Mouse (Mus musculus): Measurements from ENCODE around the gene Flvcr1. TPM values are rescaled to one million over a fixed set of nuclear protein-coding genes. Genes with fewer than 3 reads are reported as not detected.

The Flvcr1 gene
- total RNA-seq (2023) = 10 to 100 TPM; 17.8 to 18.6 TPM

GRCm38 (mm10) chr1:191026021-191026713 is at the start of gene Flvcr1:
Gene Flvcr1 (minus strand): TSS chr1:191026158.

DNA sequence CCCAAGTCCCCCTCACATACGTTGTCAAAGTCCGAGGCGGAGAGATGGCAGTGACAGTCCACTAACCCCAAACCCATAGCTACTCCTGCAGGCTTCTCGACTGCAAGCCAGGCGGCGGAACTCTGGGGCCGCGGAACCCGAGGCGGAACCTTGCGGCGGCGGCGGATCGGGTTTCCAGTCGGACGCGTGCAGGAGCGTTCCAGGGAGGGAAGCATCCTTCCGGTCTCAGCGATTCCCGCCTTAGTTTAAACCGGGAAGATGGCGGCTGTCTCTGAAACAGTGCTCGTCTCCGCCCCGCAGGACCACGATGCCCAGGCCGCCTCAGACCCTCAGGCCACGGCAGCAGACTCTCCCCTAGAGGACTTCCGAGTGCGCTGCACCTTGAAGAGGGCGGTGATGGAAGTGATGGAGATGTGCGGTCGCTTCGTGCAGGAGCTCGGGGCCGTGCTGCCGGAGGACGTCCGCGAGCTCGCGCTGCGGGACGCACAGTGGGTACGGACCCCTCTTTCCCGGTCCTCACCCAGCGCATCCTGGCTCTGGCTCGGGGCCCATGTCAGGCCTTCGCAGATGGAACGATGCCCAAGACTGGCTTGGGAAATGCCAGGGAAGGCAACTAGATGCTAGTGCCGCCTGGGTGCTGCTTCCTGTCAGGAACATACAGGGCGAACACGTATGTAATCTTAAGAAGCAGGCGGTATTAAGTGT is 37.0 kb upstream of the Flvcr1 start, which contains the start of the genes Tatdn3 and Nsl1:
Gene Tatdn3, minus strand, starts transcription at position 152 of the 705 bp plus-strand sequence.
Gene Nsl1, plus strand, starts transcription at position 232 of the 705 bp plus-strand sequence.

GRCm38 (mm10) chr1:191036554-191037334 is 10.8 kb upstream of the Flvcr1 start, which contains the start of gene Spata45:
Gene Spata45 (plus strand): TSS chr1:191036639.

DNA sequence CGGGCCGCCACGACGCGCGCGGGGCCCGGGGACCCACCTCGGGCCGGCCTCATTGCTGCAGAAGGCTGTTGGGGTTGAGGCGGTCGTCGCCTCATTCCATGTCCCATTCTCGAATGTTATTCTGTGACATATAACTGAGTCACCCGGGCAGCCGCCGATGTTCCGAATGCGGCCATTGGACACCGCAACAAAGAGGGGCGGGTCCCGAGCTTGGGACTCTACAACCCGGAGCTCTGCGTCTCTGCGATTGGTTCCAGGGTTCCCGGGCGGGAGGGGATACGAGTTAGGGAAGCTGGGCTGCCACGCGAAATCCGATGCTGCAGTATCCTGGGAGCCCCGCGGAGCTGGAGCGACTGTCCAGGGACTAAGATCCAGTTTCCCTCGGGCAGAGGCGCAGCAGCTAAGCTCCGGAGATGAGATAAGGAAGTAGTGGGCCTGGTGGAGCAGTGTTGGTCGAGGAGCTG is 46.8 kb downstream of the Flvcr1 start, which contains the start of gene Vash2:
Gene Vash2, minus strand, starts transcription at position 197 of the 464 bp plus-strand sequence.

Other genes starting within 250 kb of the Flvcr1 start
- gene Rps6kc1, start 114.4 kb downstream of the Flvcr1 start, total RNA-seq (2023) = 10 to 100 TPM; 10.2 to 13.6 TPM
- 10 to 100 TPM; 80.8 to 93.1 TPM for gene Angel2, start 101.0 kb downstream of the Flvcr1 start, total RNA-seq (2023)
- under 1 TPM; 0.68 to 0.84 TPM for gene Vash2, start 46.9 kb downstream of the Flvcr1 start, total RNA-seq (2023)
- not detected for gene Spata45, start 10.5 kb upstream of the Flvcr1 start, total RNA-seq (2023)
- gene Tatdn3, start 36.8 kb upstream of the Flvcr1 start, total RNA-seq (2023) = 10 to 100 TPM; 10.1 to 19.4 TPM
- 1 to 10 TPM; 2.2 to 2.4 TPM for gene Nsl1, start 36.9 kb upstream of the Flvcr1 start, total RNA-seq (2023)
- gene Batf3, start 71.7 kb upstream of the Flvcr1 start, total RNA-seq (2023) = 1 to 10 TPM in 1 of 2 experiments, not detected in 1; 1.5 TPM
- gene Fam71a, start 138.7 kb upstream of the Flvcr1 start, total RNA-seq (2023) = not detected
- gene Atf3, start 191.9 kb upstream of the Flvcr1 start, total RNA-seq (2023) = 10 to 100 TPM; 19.4 to 47.7 TPM

Measured in B cell, adult 67 days (primary cell).